Mouse (Mus musculus) spleen, adult 18-20 months (tissue): ENCODE results near the gene Atxn3.

Experiments used
- DNase-seq, 2 experiments: peaks; one replicate each; pipeline ENCODE4 v3.0.0; 2022; ENCODE audit warnings: mixed read lengths in 2 of 2

Gene Atxn3

DNA sequence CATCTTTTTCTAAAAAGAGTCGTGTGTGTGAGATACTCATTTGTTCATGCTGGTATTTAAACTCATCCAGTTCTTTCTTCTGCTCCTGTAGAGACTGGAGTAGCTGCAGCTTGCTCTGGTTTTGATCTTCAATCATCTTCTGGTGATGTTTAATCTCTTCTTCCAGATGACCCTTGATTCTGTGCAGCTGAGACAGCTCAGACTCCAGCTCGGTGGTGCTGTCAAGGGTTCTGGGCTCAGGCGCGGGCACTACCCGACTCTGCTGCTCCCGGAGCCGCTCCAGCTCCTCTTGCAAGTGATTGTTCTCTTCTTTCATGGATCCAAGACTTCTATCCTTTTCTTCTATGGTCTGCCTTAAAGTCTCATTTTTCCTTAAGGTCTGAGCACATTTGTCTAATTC lies 73.1 kb downstream of the Atxn3 start:
- no peak for DNase-seq

DNA sequence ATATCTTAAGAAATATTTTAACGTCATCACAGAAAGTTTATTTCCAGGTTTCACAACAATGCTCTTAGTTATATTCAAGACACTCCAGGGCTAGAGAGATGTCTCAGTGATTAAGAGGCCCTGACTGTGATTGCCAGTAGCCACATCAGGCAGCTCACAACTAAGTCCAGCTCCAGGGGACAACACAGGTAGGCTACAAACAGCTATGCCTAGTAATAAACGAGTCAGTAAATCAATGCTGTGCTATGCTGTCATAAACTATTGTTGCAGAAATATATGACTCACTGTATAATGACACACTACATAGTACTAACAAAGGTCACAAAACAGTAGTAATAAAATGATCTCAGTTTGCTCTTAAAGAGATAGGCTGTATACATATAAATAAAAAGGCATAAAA lies 81.7 kb downstream of the Atxn3 start:
- DNase-seq = no peak

DNA sequence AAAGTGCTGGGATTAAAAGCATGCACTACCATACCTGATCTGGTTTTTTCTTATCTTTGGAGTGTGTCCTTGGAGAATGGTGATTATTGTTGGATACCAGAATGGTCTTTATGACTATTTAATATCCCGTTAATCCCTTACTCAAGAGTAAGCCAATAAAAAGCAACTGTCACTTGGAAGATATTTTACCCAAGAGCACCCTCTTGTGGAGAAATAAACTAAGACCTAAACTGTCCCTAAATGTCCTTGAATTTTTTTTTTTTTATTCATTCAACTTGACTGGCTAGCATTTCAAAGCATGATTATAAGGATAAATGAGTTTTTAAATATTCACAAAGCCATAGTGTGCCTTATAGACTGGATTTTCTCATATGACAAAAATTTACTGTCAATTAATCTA lies 82.9 kb downstream of the Atxn3 start:
- DNase-seq = no peak
